Mouse (Mus musculus): ENCODE measurements around the gene Plcb4. TPM values are rescaled to one million over a fixed set of nuclear protein-coding genes. Genes with fewer than 3 reads are reported as not detected.

Plcb4 gene
- polyA plus RNA-seq (2012; rRNA removed): 1.2 and 2.0 TPM in 2 replicates

GRCm38 (mm10) chr2:135658486-135659390 is at the start of gene Plcb4:
TSS of gene Plcb4 (plus strand) at chr2:135659011.

GRCm38 (mm10) chr2:136051688-136052289 is 393.0 kb downstream of the Plcb4 start, which contains the start of gene Lamp5:
TSS of gene Lamp5 (plus strand) at chr2:136052239.

Data from stomach, adult 2 months (tissue).